Mouse (Mus musculus) erythroblast, embryonic 14.5 days (primary cell): Measurements from ENCODE around the gene AL731706.2.

Source experiments
- GATA1 ChIP-seq: IDR thresholded peaks from 2 replicates; pipeline ENCODE4 v1.6.1; 2012; ENCODE audit warnings: low read length, inconsistent platforms, mixed read lengths
- TAL1 ChIP-seq: IDR thresholded peaks from 3 replicates; pipeline ENCODE4 v1.6.1; 2012; ENCODE audit warnings: low read length, inconsistent platforms, mixed read lengths

DNA sequence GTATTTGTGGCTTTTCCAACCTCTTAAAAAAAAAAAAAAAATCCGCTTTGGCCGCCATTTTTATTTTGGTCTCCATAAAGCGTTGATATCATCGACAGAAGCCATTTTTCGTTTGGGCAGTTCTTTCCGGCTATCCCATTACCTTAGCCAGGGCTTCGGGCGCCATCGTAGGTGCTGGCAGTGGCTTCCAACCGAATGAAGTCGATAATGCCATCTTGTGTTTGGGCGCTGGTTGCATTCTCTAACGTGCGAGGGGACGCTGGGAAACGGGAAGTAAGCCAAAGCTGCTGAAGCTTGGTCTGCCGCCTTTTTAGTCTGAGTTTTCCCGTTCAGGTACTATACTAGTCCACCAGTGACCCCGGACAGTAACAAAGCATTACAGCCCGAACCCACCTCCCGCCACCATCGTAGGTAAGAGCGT is 6.5 kb upstream of the AL731706.2 start:
- TF ChIP-seq TAL1 (no peak), GATA1 (no peak)
